Mouse (Mus musculus) heart, postnatal 0 days (tissue): Measurements from ENCODE around the gene Eid2b.
A peak's percentile ranks its signal among the peaks of the same experiment; 100 is the strongest.

Source experiments
- CTCF ChIP-seq: IDR thresholded peaks from 2 replicates; pipeline ENCODE4 v1.5.1; 2016; ENCODE audit warnings: antibody characterized with exemption, control low read depth, low read depth
- EP300 ChIP-seq: IDR thresholded peaks from 2 replicates; pipeline ENCODE4 v1.6.1; 2016; ENCODE audit warnings: antibody characterized with exemption, low read depth

DNA sequence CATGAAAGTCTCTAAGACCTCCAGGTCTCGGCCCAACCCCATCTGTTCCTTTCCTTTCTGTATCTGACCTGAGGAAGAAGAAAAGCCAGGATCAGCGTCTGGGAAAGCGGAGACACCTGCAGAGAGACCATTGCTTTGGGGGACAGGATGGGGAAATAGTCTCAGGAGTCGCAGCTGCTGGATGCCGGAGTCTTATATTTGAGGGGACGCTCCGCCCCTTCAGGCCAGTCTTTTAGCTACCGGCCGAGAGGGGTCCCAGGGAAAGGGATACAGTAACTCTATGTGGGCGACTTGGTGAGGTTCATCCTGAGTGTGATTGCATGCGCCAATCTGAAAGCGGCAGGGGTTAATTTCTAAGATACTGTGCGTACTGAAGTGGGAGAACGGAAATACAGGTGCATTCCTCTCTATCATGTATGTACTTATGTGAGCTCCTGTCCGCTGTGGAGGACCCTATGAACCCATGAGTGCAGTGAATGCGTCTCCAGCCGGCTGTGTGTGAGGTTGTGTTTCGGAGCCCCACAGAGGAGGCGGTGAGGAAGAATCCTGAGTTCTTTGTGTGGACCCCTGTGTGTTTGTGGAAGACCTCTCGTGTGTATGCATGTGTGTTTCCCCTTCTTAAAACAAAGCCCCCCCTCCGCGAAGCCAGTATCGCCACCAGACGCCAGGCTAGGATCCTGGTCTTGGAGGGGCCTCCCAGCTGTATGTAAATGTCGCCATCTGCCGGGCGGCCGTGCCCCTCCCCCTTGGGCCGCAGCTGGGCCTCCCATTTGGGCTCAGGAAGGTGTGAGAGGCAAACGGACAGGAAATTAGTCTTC lies 24.3 kb downstream of the Eid2b start, which contains the start of gene Dll3:
- TF ChIP-seq CTCF (peak; percentile 68), EP300 (no peak)
